Mouse (Mus musculus): ENCODE data around the gene Hemgn.

- TF ChIP-seq CTCF (IDR thresholded peaks at IDR 0.05; ENCODE audit: insufficient read depth, low read depth, low read length) (no peak), POLR2A (IDR thresholded peaks at IDR 0.05; ENCODE audit: insufficient read depth, low read depth, low read length) (no peak)
These were observed 65.5 kb downstream of the Hemgn start for GRCm38 (mm10) chr4:46347580-46348515.
